Mouse (Mus musculus) skeletal muscle tissue, adult 2 months (tissue): ENCODE data around the gene Ccnd3.

Source experiments
- DNase-seq: peaks from one replicate; pipeline ENCODE4 v3.0.0-alpha.2; 2012; ENCODE audit warnings: low read depth, low spot score

Ccnd3 gene

DNA sequence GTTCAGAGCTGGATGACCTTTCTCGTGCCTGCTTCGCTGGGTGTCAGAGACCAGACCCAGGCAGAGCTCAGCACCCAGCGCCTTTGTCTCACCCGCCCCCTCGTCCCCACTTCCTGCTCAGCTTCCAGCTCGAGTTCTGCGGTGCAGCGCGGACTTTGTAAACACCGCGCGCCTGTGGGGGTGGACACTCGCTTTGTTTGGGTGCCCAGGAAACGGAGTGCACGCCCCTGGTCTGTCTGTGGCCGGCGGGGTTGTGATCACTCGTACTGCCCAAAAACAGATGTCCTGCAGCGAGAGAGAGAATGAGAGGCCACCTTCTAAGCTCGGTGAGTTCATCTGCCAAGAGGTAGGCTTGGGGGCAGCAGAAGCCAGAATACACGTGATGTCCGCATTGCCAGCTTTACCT, at the start of gene Ccnd3:
Gene Ccnd3, plus strand, starts transcription at position 111 of the 406 bp plus-strand sequence.
- DNase-seq, result peak; percentile 60

GRCm38 (mm10) chr17:47458310-47458709, 46.5 kb upstream of the Ccnd3 start:
- no peak for DNase-seq

GRCm38 (mm10) chr17:47458936-47459335, 45.9 kb upstream of the Ccnd3 start:
- DNase-seq, result no peak

- no peak for DNase-seq
These were observed 45.4 kb upstream of the Ccnd3 start for GRCm38 (mm10) chr17:47459341-47459919.

GRCm38 (mm10) chr17:47461688-47462087, 43.2 kb upstream of the Ccnd3 start:
- no peak for DNase-seq

- DNase-seq, result no peak
These were observed 42.6 kb upstream of the Ccnd3 start for GRCm38 (mm10) chr17:47462209-47462608.

GRCm38 (mm10) chr17:47462728-47463388, 42.0 kb upstream of the Ccnd3 start:
- DNase-seq, result no peak

- no peak for DNase-seq
These were observed 40.4 kb upstream of the Ccnd3 start for GRCm38 (mm10) chr17:47464248-47464965.

DNA sequence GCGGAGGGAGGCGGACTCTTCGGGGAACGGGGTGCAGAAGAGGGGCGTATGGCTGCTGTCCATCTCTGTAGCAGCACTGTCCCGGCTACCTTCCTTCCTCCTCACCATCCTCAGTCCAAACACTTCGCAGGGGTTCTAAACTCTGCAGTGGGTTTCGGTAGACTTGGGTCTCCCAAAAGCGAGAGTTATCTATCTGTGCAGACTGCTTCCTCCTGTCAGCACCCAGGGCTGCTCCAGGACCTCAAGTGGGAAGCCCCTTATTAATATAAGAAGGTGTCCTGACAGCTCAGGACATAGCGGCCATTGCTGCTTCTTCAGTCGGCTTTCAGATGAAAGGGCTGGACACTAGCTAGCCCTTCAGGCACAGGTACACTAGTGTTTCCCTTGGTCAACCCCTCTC, 39.8 kb upstream of the Ccnd3 start:
- DNase-seq, result no peak

DNA sequence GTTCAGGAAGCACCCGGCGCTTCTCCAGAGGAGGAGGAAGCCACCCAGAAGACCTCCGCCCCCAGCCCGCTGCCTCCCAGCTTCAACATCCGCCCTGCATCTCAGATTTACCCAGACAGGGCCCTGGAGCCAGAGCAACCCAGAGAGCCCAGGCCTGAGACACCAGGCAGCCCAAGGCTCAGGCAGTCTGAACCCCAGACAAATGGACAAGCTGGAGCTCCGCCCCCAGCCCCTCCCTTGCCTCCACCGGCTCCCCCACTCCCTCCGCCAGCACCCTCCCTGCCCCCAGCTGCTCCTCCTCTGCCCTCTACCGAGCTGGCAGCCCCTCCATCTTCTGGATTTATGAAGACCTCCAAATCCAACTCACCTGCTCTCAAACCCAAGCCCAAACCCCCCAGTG, 38.6 kb upstream of the Ccnd3 start:
- no peak for DNase-seq

DNA sequence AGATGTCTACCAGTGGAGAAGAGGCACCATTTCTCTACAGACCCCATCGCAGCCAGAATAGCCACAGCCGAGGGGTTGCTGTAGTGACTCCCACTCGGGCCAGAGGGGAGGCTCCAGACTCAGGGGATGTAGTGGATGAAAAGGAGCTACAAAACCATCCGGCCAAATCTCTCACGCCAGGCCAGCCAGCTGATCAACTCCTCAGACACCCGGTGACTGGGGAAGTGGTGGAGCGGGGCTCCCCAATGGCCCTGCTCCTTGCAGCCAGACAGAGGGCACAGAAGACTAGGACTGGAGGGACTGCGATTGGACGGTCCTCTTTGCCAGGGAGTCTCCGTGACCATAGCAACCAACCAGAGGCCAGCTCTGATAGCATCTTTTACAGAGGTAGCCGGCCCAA, 37.2 kb upstream of the Ccnd3 start:
- DNase-seq, result no peak

DNA sequence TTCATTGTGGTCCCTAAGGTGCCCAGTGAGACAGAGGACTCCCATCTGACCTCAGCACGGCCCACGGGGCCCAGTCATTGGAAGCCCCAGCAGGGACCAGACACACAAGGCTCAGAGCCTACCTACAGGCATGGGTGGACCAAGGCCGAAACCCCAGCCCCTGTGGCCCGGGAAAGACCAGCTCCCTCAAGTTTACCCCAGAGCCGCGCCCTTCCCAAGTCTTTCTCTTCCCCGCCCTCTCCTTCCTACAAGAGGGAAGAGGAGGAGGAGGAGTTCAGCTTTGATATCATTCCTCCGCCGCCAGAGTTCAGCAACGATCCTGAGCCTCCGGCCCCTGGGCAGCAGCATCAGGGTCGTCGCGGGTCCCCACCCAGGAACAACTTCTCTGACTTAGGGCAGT, 36.8 kb upstream of the Ccnd3 start:
- DNase-seq, result no peak

- no peak for DNase-seq
These were observed 36.4 kb upstream of the Ccnd3 start for GRCm38 (mm10) chr17:47468466-47468865.

GRCm38 (mm10) chr17:47469642-47470041, 35.2 kb upstream of the Ccnd3 start:
- DNase-seq, result no peak

- no peak for DNase-seq
These were observed 34.7 kb upstream of the Ccnd3 start for GRCm38 (mm10) chr17:47470121-47470520.

DNA sequence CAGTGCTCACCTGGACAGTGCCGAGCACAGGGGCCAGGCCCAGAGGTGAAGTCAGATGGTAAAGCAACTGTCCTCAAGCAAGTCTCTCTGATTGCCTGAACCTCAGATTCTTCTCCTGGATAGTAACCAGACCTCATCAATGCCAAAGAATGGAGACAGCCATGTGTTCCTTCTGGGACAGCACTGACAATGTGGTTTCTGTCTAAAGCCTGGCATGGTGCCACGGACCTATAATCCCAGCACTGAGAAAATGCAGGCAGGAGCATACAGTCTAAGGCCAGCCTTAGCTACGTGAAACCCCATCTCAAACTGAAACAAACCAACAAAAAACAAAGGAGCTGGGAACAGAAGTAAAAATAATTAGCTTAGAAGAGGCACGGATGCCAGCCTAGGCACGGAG, 34.2 kb upstream of the Ccnd3 start:
- no peak for DNase-seq

GRCm38 (mm10) chr17:47472435-47473350, 32.2 kb upstream of the Ccnd3 start:
- DNase-seq, result peak; percentile 52

- no peak for DNase-seq
These were observed 31.3 kb upstream of the Ccnd3 start for GRCm38 (mm10) chr17:47473434-47473974.

- no peak for DNase-seq
These were observed 30.6 kb upstream of the Ccnd3 start for GRCm38 (mm10) chr17:47474250-47474649.

DNA sequence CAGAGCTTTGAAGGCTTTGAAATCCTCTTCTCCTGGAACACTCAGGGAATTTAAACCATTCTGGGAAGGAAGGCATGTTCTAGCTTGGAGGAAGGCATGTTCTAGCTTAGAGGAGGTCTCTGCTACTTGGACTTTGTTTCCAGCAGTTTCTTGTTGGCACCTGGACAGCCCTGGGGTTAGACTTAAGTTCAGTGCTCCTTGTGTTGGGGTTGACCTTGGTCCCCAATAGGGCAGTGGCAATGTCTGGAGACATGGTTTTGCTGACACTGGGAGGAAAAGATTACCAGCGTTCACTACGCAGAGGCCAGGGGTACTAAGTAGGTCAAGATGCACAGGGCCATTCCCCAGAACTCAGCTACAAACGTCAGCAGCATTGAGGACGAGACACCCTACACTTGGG, 29.7 kb upstream of the Ccnd3 start:
- no peak for DNase-seq

DNA sequence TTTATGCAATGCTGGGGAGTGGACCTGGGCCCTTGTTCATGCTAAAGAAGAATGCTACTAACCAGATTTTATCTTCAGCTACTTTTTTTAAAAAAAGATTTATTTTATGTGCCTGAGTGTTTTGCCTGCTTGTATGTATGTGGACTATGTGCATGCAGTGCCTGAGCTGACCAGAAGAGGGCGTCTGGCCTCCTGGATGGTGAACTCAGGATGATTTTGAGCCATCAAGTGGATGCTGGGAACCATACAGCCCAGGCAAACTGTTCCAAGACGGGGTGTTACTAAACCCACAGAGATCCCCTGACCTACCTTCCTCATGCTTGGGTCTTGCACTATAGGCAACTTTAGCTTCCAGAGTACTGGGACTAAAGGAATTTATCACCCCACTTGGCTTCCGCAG, 29.1 kb upstream of the Ccnd3 start:
- no peak for DNase-seq

DNA sequence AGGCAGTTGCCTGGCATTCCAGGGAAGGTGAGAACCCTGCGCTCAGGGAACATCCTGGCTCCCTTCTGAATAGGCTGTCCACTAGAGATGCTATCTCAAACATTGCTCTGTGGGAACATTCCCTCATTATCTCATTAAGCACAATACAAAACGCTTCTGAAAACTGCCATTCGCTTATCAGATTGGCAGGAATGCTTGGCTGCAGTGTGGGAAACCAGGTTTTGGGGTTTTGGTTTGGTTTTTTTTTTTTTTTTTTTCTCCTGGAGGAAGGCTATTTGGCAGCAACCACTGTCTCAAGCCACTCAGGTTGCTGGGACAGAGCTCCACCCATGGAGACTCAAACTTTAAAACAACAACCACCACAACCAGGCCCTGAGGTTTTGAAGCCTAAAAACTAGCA, 25.0 kb upstream of the Ccnd3 start:
- no peak for DNase-seq
